Mouse (Mus musculus): ENCODE results near the gene Hdac8.

The Hdac8 gene

GRCm38 (mm10) chrX:102339396-102340155, 165.6 kb downstream of the Hdac8 start:
- DNase-seq, result no peak

DNA sequence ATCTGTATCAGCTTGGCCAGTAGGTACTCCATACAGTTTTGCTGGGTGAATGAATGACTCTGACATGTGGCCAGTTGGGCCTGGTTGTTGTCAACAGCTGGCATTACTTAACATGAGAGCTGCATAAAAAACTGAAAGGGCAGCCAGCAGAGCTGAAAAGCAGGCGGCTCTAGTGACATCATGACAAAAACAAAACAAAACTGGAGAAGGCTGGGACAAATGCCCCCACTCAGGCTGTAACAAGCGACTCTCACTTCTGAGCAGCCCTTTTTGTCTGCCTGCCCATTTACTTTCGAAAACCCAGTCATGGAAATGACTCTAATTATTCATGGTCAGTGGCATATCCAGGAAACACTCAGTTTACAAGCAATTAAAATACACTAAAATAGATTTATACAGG, 185.5 kb downstream of the Hdac8 start:
- no peak for DNase-seq

GRCm38 (mm10) chrX:102319252-102319651, 185.9 kb downstream of the Hdac8 start:
- DNase-seq, result no peak

DNA sequence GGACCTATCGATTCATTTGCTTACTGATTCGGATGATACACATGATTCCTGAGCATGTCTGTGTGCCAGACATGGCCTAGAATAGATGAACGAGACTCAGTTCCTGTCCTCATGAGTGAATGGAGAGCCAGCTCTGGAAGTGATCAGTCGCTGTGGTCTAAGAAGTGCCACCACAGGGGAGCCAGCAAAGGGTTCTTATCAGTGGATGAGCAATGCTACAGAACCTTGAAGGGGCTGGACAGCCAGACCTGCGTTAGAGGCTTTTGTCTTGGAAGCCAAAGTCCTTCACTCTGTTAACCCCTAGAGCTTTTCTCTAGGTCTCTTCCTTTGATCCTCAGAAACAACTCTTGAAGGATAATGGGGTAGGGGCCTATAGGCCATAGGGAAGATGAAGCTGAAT, 186.4 kb downstream of the Hdac8 start:
- no peak for DNase-seq

GRCm38 (mm10) chrX:102311119-102311518, 194.0 kb downstream of the Hdac8 start:
- no peak for DNase-seq

GRCm38 (mm10) chrX:102307511-102307910, 197.6 kb downstream of the Hdac8 start:
- DNase-seq, result no peak

GRCm38 (mm10) chrX:102305806-102306205, 199.4 kb downstream of the Hdac8 start:
- no peak for DNase-seq

DNA sequence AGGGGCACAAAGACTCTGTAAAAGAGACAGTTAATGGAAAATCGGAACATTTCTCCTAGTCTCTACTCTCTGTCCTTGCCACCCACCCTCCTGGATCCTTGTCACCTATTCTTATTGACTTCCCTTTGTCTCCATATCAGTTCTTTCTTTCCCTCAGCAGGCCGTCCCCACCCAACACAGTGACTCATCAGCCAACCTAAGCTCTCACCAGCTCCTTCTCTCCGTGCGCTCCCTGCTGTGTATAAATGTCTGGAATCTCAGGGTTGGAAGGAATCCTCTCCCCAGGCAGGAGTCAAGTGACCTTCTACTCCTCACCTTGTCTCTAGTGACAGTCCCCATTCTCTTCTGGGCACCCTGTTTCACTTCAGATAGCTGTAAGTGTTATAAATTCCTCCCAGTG, 200.2 kb downstream of the Hdac8 start:
- no peak for DNase-seq

DNA sequence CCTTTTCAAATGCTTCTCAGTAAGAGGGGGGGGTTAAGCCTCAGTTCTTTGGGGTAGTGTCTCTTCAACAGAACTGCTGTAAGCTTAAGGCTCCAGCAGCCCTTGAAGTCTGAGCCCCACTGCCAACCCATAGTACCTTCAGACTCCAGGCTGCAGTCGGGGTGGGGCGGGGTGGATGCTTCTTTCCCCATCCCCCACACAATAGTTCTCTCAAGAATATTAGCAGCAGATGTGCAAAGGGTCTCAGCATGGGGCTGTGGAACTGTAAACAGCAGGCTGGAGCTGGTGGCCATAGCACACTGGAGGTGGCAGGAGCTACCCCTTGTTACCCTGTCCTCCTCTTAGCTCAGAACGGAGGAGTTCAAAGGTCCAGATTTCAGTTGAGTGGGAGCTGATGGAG, 202.7 kb downstream of the Hdac8 start:
- DNase-seq, result no peak

DNA sequence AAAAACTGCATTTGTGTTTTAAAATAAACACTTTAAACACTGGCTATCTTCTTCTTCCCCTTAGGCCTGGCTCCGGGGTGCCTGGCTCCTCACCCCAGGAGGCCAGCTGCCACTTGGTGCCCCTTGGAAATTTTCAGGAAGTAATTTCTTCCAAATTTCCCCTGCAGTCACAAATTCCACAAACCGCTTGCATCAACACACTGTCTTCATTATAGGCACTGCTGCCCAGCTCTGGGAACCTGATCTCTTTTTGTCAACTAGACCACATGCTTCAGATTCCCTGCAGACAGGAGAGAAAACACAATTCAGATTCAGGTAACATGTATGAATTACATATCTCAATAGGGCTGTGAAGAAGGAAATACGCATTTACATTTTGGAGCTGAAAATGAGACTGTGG, 220.3 kb downstream of the Hdac8 start:
- no peak for DNase-seq

GRCm38 (mm10) chrX:102262620-102263345, 242.4 kb downstream of the Hdac8 start:
- no peak for DNase-seq

DNA sequence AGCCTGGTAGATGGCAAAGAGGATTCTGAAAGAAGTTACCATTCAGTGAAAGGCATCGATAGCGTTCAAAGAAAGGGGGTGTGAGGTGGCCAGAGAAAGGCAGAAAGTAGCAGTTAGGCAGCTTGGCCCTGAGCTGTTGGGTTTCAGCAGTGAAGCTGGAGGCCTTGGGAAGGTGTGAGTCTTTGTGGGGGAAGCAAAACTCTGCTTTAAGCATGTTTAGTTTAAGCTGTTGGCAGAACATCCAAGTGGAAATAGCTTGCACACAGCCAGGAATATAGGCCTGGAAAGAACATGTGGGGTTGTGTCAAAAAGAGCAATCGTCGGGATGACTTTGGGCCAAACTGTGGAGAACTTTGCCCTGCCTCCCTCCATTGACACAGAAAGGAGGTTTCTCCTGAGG, 245.4 kb downstream of the Hdac8 start:
- no peak for DNase-seq

DNA sequence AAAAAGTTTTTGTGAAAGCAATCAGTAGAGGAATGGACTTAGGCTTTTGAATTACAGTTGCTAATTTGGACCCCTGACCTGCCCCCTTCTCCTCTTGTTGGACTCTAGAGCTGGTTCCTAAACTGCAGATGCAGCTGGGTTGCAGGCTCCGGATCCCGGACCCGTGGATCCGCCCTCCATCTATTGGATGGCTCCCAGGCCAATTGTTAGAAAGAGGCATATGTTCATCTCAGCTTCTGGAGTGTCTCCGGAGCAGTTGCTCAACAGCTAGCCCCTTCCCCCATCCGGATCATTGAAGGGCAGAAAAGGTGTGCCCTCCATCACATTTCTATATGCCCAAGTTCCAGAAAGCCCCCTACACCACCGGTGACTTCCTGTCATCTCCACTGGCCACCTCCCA, 251.3 kb downstream of the Hdac8 start:
- no peak for DNase-seq

- peak; percentile 47 for DNase-seq
Observed at GRCm38 (mm10) chrX:102251937-102252860, 253.0 kb downstream of the Hdac8 start, which contains the start of gene Cited1. Gene Cited1, minus strand, starts transcription at chrX:102252181.

- peak; percentile 13 for DNase-seq
Observed at GRCm38 (mm10) chrX:102251221-102251936, 253.8 kb downstream of the Hdac8 start.

DNA sequence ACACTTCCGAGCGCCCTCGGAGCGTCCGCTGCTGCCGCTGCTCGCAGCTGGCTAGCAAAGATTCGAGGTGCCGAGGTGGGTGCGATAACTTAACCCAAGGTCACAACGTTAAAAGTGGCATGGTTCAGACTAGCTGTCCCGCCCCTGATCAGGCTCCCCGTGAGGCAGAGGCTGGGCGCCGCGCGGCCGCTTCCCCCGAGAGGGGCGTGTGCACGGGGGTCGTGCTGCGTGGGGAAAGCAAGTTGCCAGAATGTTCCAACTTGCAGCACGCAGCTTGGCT, 254.3 kb downstream of the Hdac8 start:
- no peak for DNase-seq

DNA sequence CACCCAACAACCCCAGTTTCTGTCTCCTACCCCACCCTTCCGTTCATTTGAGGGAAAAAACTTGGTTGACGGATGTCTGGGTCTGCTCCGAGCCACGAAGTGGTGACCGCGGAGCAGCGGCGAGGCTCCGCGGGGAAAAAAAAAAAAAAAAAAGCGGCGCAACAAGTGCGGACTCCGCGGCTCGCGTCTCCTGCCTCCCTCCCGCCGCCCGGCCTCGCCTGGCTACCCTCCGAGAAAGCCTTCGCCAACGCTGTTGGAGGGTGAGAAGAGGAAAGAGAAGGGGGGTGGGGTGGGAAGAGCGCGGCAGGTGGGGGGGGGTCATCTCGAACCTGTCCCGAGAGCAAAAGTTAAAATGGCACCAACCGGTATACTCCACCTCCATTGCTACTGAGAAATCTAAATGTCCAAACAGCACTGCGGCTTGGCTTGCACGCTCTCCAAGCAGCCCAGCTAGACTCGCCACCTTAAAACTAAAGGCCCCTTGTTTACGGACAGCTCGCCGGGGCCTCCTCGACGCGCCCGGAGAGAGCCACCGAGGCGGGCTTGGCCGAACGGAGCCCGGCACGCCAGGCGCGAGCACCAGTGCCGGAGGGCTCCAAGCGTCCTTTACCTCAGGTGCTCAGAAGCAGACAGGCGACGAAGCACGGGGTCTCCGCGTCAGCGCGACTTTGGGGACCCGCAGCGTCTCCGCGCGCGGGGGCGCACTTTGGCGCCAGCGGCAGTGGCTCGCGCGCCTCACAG, 254.8 kb downstream of the Hdac8 start:
- DNase-seq, result peak; percentile 16

GRCm38 (mm10) chrX:102244334-102244733, 260.8 kb downstream of the Hdac8 start:
- no peak for DNase-seq
